In genomic region chr17:34941344-34942041, GRCm38 (mm10) we compare ENCODE assay signal across 9 mouse cellular contexts. TPM values are rescaled to one million over a fixed set of nuclear protein-coding genes. Genes with fewer than 3 reads are reported as not detected.
DNase-seq lines count a peak whose midpoint lies in the region; ATAC-seq and TF ChIP-seq lines count a peak whose summit lies in the region.
"Had no signal": no experiment of that assay in that cellular context is flagged by ENCODE, and none has a peak within 500 bp of the region (broad histone marks: within the 10 kb centered on the region; RNA-seq: fewer than 3 reads in every experiment).

No protein-coding gene starts in this region.

- H3K27ac ChIP-seq in lung, embryonic 15.5 days = no peak overlapping the region
- peak overlapping the region; percentile 84 for H3K27ac ChIP-seq in forebrain, embryonic 10.5 days
- no peak overlapping the region for H3K27ac ChIP-seq in hindbrain, postnatal 0 days
- H3K27ac ChIP-seq in midbrain, embryonic 13.5 days = peak overlapping the region; percentile 35

- DNase-seq in lung, postnatal 25 days (ENCODE audit: low spot score) = no peak
- peak; percentile 70 for DNase-seq in forebrain, embryonic 10.5 days (ENCODE audit: extremely low spot score, low spot score)
- no peak for DNase-seq in hindbrain, postnatal 0 days (ENCODE audit: low spot score)
- no peak for DNase-seq in layer of hippocampus, adult 9-10 months (ENCODE audit: low spot score)
- no peak for DNase-seq in layer of hippocampus, adult 11-12 months (ENCODE audit: low spot score)
- no peak for DNase-seq in frontal cortex, adult 2 months (ENCODE audit: extremely low spot score in 1 of 2, low spot score in 1 of 2)

- H3K4me1 ChIP-seq in lung, embryonic 15.5 days = peaks cover 16% of the 10 kb centered on the region
- peaks cover 15% of the 10 kb centered on the region for H3K4me1 ChIP-seq in forebrain, embryonic 10.5 days
- H3K4me1 ChIP-seq in hindbrain, postnatal 0 days (ENCODE audit: insufficient read depth, low read length) = no peaks in the 10 kb centered on the region
- H3K4me1 ChIP-seq in midbrain, embryonic 13.5 days (replicated peaks) = peaks cover 6% of the 10 kb centered on the region

- peak overlapping the region; percentile 11 for H3K9ac ChIP-seq in lung, embryonic 15.5 days
- H3K9ac ChIP-seq in hindbrain, postnatal 0 days (replicated peaks; ENCODE audit: low read length) = peak overlapping the region; percentile 3; the same call in 1 of the 2 replicates
- peak overlapping the region; percentile 54; the same call in 1 of the 2 replicates for H3K9ac ChIP-seq in midbrain, embryonic 13.5 days (replicated peaks)

- no peaks in the 10 kb centered on the region for H3K27me3 ChIP-seq in lung, embryonic 15.5 days
- no peaks in the 10 kb centered on the region for H3K27me3 ChIP-seq in forebrain, embryonic 10.5 days (ENCODE audit: poor library complexity, severe bottlenecking)
- H3K27me3 ChIP-seq in hindbrain, postnatal 0 days (ENCODE audit: insufficient read depth, low read length) = no peaks in the 10 kb centered on the region
- H3K27me3 ChIP-seq in midbrain, embryonic 13.5 days = no peaks in the 10 kb centered on the region

- no peak for ATAC-seq in lung, embryonic 15.5 days (ENCODE audit: borderline replicate concordance, extremely low read depth, low FRiP score, low TSS enrichment)
- ATAC-seq in hindbrain, postnatal 0 days = 0 out of 2 replicates have a peak, but pooled peaks have one; percentile 24
- ATAC-seq in midbrain, embryonic 13.5 days = 0 out of 2 replicates have a peak, but pooled peaks have one; percentile 17

- peak overlapping the region; percentile 49 for H3K4me2 ChIP-seq in lung, embryonic 15.5 days
- H3K4me2 ChIP-seq in hindbrain, postnatal 0 days (ENCODE audit: low read depth, low read length) = peak overlapping the region; percentile 46
- peak overlapping the region; percentile 44 for H3K4me2 ChIP-seq in midbrain, embryonic 13.5 days (replicated peaks)

- peak overlapping the region; percentile 13; the same call in 1 of the 2 replicates for H3K4me3 ChIP-seq in lung, embryonic 15.5 days
- H3K4me3 ChIP-seq in forebrain, embryonic 10.5 days = peak overlapping the region; percentile 46
- H3K4me3 ChIP-seq in hindbrain, postnatal 0 days (ENCODE audit: low read length) = peak overlapping the region; percentile 2
- H3K4me3 ChIP-seq in midbrain, embryonic 13.5 days (replicated peaks) = peak overlapping the region; percentile 27
- H3K4me3 ChIP-seq: myocyte had no signal

- no peak for TF ChIP-seq CTCF in hindbrain, postnatal 0 days (IDR thresholded peaks at IDR 0.05; ENCODE audit: low read depth)

- WGBS in lung, embryonic 15.5 days = 7% methylated on average over 15 of the region's 15 CpGs
- WGBS in forebrain, embryonic 10.5 days = 6% methylated on average over 15 of the region's 15 CpGs
- WGBS in hindbrain, postnatal 0 days = 7% methylated on average over 15 of the region's 15 CpGs
- 4% methylated on average over 15 of the region's 15 CpGs for WGBS in midbrain, embryonic 13.5 days

- no peaks in the 10 kb centered on the region for H3K9me3 ChIP-seq in lung, embryonic 15.5 days
- H3K9me3 ChIP-seq in forebrain, embryonic 10.5 days = no peaks in the 10 kb centered on the region; the same call in 1 of the 2 replicates
- no peaks in the 10 kb centered on the region for H3K9me3 ChIP-seq in hindbrain, postnatal 0 days (ENCODE audit: low read length)
- no peaks in the 10 kb centered on the region for H3K9me3 ChIP-seq in midbrain, embryonic 13.5 days

- no peaks in the 10 kb centered on the region for H3K36me3 ChIP-seq in lung, embryonic 15.5 days
- no peaks in the 10 kb centered on the region for H3K36me3 ChIP-seq in forebrain, embryonic 10.5 days (replicated peaks)
- no peaks in the 10 kb centered on the region for H3K36me3 ChIP-seq in hindbrain, postnatal 0 days (ENCODE audit: insufficient read depth, low read length)
- 0 out of 2 replicates have a peak, but pooled peaks cover 3% of the 10 kb centered on the region for H3K36me3 ChIP-seq in midbrain, embryonic 13.5 days

RNA-seq across cellular contexts. Expression of gene Neu1, which starts 10.4 kb away (rescaled TPM):
- polyA plus RNA-seq in lung, embryonic 15.5 days (2015; fragmentation: Nextera tagmentation; extraction: Ambion mirVana) = 17.3 and 17.9 TPM in 2 replicates
- polyA plus RNA-seq in forebrain, embryonic 10.5 days (2016; fragmentation: Nextera tagmentation; extraction: Ambion mirVana) = 18.2 and 18.8 TPM in 2 replicates
- total RNA-seq in hindbrain, postnatal 0 days (2014; rRNA removed) = 50.9 and 93.9 TPM in 2 replicates
- 42.9 and 43.1 TPM in 2 replicates for polyA plus RNA-seq in hindbrain, postnatal 0 days (2015; fragmentation: Nextera tagmentation; extraction: Ambion mirVana)
- polyA plus RNA-seq in midbrain, embryonic 13.5 days (2015; fragmentation: Nextera tagmentation; extraction: Ambion mirVana) = 25.5 and 25.9 TPM in 2 replicates
- 48.7 and 53.6 TPM in 2 replicates for polyA plus RNA-seq in frontal cortex, adult 2 months (2012; rRNA removed)

RNA-seq across cellular contexts. Expression of gene Hspa1b, which starts 17.5 kb away (rescaled TPM):
- 0.15 and 0.26 TPM in 2 replicates for polyA plus RNA-seq in lung, embryonic 15.5 days (2015; fragmentation: Nextera tagmentation; extraction: Ambion mirVana)
- polyA plus RNA-seq in forebrain, embryonic 10.5 days (2016; fragmentation: Nextera tagmentation; extraction: Ambion mirVana) = 0.07 TPM in 1 of 2 replicates, not detected in the other
- 15.2 and 20.4 TPM in 2 replicates for total RNA-seq in hindbrain, postnatal 0 days (2014; rRNA removed)
- polyA plus RNA-seq in hindbrain, postnatal 0 days (2015; fragmentation: Nextera tagmentation; extraction: Ambion mirVana) = 0.51 and 0.55 TPM in 2 replicates
- polyA plus RNA-seq in midbrain, embryonic 13.5 days (2015; fragmentation: Nextera tagmentation; extraction: Ambion mirVana) = 0.10 and 0.11 TPM in 2 replicates
- 10.9 and 13.4 TPM in 2 replicates for polyA plus RNA-seq in frontal cortex, adult 2 months (2012; rRNA removed)

RNA-seq across cellular contexts. Expression of gene Slc44a4, which starts 27.2 kb away (rescaled TPM):
- polyA plus RNA-seq in lung, embryonic 15.5 days (2015; fragmentation: Nextera tagmentation; extraction: Ambion mirVana) = 0.94 and 1.5 TPM in 2 replicates
- polyA plus RNA-seq in forebrain, embryonic 10.5 days (2016; fragmentation: Nextera tagmentation; extraction: Ambion mirVana) = 0.06 and 0.11 TPM in 2 replicates
- 0.22 TPM in 1 of 2 replicates, not detected in the other for total RNA-seq in hindbrain, postnatal 0 days (2014; rRNA removed)
- polyA plus RNA-seq in hindbrain, postnatal 0 days (2015; fragmentation: Nextera tagmentation; extraction: Ambion mirVana) = 0.18 and 0.25 TPM in 2 replicates
- polyA plus RNA-seq in midbrain, embryonic 13.5 days (2015; fragmentation: Nextera tagmentation; extraction: Ambion mirVana) = 0.09 TPM in 1 of 2 replicates, not detected in the other
- 0.27 and 0.38 TPM in 2 replicates for polyA plus RNA-seq in frontal cortex, adult 2 months (2012; rRNA removed)

RNA-seq across cellular contexts. Expression of gene Gm20481, which starts 28.2 kb away (rescaled TPM):
- polyA plus RNA-seq in lung, embryonic 15.5 days (2015; fragmentation: Nextera tagmentation; extraction: Ambion mirVana) = not detected in 2 replicates
- polyA plus RNA-seq in forebrain, embryonic 10.5 days (2016; fragmentation: Nextera tagmentation; extraction: Ambion mirVana) = not detected in 2 replicates
- total RNA-seq in hindbrain, postnatal 0 days (2014; rRNA removed) = not detected in 2 replicates
- polyA plus RNA-seq in hindbrain, postnatal 0 days (2015; fragmentation: Nextera tagmentation; extraction: Ambion mirVana) = not detected in 2 replicates
- polyA plus RNA-seq in midbrain, embryonic 13.5 days (2015; fragmentation: Nextera tagmentation; extraction: Ambion mirVana) = not detected in 2 replicates
- polyA plus RNA-seq in frontal cortex, adult 2 months (2012; rRNA removed) = 0.20 TPM in 1 of 2 replicates, not detected in the other
- polyA plus RNA-seq: myocyte had no signal

RNA-seq across cellular contexts. Expression of gene Hspa1a, which starts 30.5 kb away (rescaled TPM):
- polyA plus RNA-seq in lung, embryonic 15.5 days (2015; fragmentation: Nextera tagmentation; extraction: Ambion mirVana) = 3.4 and 3.8 TPM in 2 replicates
- polyA plus RNA-seq in forebrain, embryonic 10.5 days (2016; fragmentation: Nextera tagmentation; extraction: Ambion mirVana) = 0.94 and 2.1 TPM in 2 replicates
- 25.0 and 29.0 TPM in 2 replicates for total RNA-seq in hindbrain, postnatal 0 days (2014; rRNA removed)
- 13.6 and 14.7 TPM in 2 replicates for polyA plus RNA-seq in hindbrain, postnatal 0 days (2015; fragmentation: Nextera tagmentation; extraction: Ambion mirVana)
- polyA plus RNA-seq in midbrain, embryonic 13.5 days (2015; fragmentation: Nextera tagmentation; extraction: Ambion mirVana) = 2.8 and 2.9 TPM in 2 replicates
- polyA plus RNA-seq in frontal cortex, adult 2 months (2012; rRNA removed) = 13.8 and 14.6 TPM in 2 replicates

Comparison
In these comparisons a context has a peak if more than half of its experiments do, and no peak if none do; other contexts are left out.
1. H3K27ac ChIP-seq: peak in forebrain, embryonic 10.5 days (single experiment) and midbrain, embryonic 13.5 days (single experiment); none in lung, embryonic 15.5 days (single experiment) and hindbrain, postnatal 0 days (single experiment).
2. H3K9ac ChIP-seq: peak in every context shown above with its lines; median percentile 54 in midbrain, embryonic 13.5 days; 11 in lung, embryonic 15.5 days; 3 in hindbrain, postnatal 0 days.
3. Peak in every context shown above with its lines, with median percentiles within 50 percentile points of each other: H3K4me2 ChIP-seq and H3K4me3 ChIP-seq.